Mouse (Mus musculus) left cerebral cortex, postnatal 14 days (tissue): ENCODE results near the gene Klf16. TPM values are rescaled to one million over a fixed set of nuclear protein-coding genes. Genes with fewer than 3 reads are reported as not detected.

Experiments
- microRNA-seq, 2 experiments: library from miRNA; unstranded; fragments of <30 nt; microRNA quantifications; one replicate each; pipeline ENCODE4 v1.2.0; 2022
- total RNA-seq, 2 experiments: library from RNA; stranded (reverse); gene quantifications; 2 replicates each; pipeline ENCODE4 v1.2.3; 2021

Klf16 gene
- total RNA-seq, 2 experiments from 2014 or later: 46.7 to 48.0 TPM

Small RNA genes within 50 kb of the gene (microRNA-seq; reads per million reads assigned to microRNA genes)
- 4.0 to 5.4 reads per million in 2 experiments for gene Mir6912

Other genes starting within 250 kb of the Klf16 start
- 1 to 10 TPM; 4.9 to 5.7 TPM for gene Pcsk4, start 247.8 kb downstream of the Klf16 start, total RNA-seq
- gene Reep6, start 247.4 kb downstream of the Klf16 start, total RNA-seq: 10 to 100 TPM in 1 of 2 experiments, 1 to 10 TPM in 1; 8.6 to 10.1 TPM
- 1 to 10 TPM; 2.0 to 4.2 TPM for gene Adamtsl5, start 228.9 kb downstream of the Klf16 start, total RNA-seq
- gene Plk5, start 220.9 kb downstream of the Klf16 start, total RNA-seq: 10 to 100 TPM in 1 of 2 experiments, 1 to 10 TPM in 1; 7.6 to 10.6 TPM
- gene Mex3d, start 189.7 kb downstream of the Klf16 start, total RNA-seq: 10 to 100 TPM; 19.9 to 24.1 TPM
- 100 to 1,000 TPM; 122 to 134 TPM for gene Mbd3, start 177.8 kb downstream of the Klf16 start, total RNA-seq
- 100 to 1,000 TPM; 587 to 604 TPM for gene Uqcr11, start 170.5 kb downstream of the Klf16 start, total RNA-seq
- 10 to 100 TPM; 26.6 to 29.1 TPM for gene Tcf3, start 143.7 kb downstream of the Klf16 start, total RNA-seq
- not detected for gene Onecut3, start 82.5 kb downstream of the Klf16 start, total RNA-seq
- under 1 TPM; 0.15 TPM for gene Atp8b3, start 38.2 kb downstream of the Klf16 start, total RNA-seq
- 10 to 100 TPM; 44.5 to 46.3 TPM for gene Rexo1, start 15.8 kb downstream of the Klf16 start, total RNA-seq
- gene Abhd17a, start 13.0 kb upstream of the Klf16 start, total RNA-seq: 100 to 1,000 TPM; 212 to 220 TPM
- gene Scamp4, start 25.6 kb upstream of the Klf16 start, total RNA-seq: 10 to 100 TPM; 35.8 to 39.3 TPM
- gene Adat3, start 25.6 kb upstream of the Klf16 start, total RNA-seq: 1 to 10 TPM; 2.8 TPM
- gene Gm49322, start 28.7 kb upstream of the Klf16 start, total RNA-seq: 1 to 10 TPM; 2.6 to 2.8 TPM
- 100 to 1,000 TPM; 188 to 196 TPM for gene Csnk1g2, start 45.5 kb upstream of the Klf16 start, total RNA-seq
- 10 to 100 TPM; 88.3 to 93.5 TPM for gene Btbd2, start 79.8 kb upstream of the Klf16 start, total RNA-seq
- gene Mknk2, start 100.8 kb upstream of the Klf16 start, total RNA-seq: 10 to 100 TPM; 38.4 to 46.7 TPM
- 10 to 100 TPM; 15.0 to 20.2 TPM for gene Mob3a, start 124.7 kb upstream of the Klf16 start, total RNA-seq
- gene Izumo4, start 124.9 kb upstream of the Klf16 start, total RNA-seq: 10 to 100 TPM; 52.8 to 55.3 TPM
- gene Ap3d1, start 164.9 kb upstream of the Klf16 start, total RNA-seq: 100 to 1,000 TPM; 143 to 147 TPM
- 10 to 100 TPM; 59.1 to 66.7 TPM for gene Dot1l, start 177.9 kb upstream of the Klf16 start, total RNA-seq
- 10 to 100 TPM; 42.7 to 43.6 TPM for gene Sf3a2, start 220.9 kb upstream of the Klf16 start, total RNA-seq
- gene Plekhj1, start 221.3 kb upstream of the Klf16 start, total RNA-seq: 10 to 100 TPM; 60.0 to 62.8 TPM
- 1 to 10 TPM; 1.6 to 1.9 TPM for gene Amh, start 227.9 kb upstream of the Klf16 start, total RNA-seq
- 1 to 10 TPM; 2.5 to 2.9 TPM for gene Jsrp1, start 236.2 kb upstream of the Klf16 start, total RNA-seq
- 100 to 1,000 TPM; 433 to 483 TPM for gene Oaz1, start 249.3 kb upstream of the Klf16 start, total RNA-seq